Comparison of ENCODE assay signal across 12 mouse cellular contexts in the genomic region with DNA sequence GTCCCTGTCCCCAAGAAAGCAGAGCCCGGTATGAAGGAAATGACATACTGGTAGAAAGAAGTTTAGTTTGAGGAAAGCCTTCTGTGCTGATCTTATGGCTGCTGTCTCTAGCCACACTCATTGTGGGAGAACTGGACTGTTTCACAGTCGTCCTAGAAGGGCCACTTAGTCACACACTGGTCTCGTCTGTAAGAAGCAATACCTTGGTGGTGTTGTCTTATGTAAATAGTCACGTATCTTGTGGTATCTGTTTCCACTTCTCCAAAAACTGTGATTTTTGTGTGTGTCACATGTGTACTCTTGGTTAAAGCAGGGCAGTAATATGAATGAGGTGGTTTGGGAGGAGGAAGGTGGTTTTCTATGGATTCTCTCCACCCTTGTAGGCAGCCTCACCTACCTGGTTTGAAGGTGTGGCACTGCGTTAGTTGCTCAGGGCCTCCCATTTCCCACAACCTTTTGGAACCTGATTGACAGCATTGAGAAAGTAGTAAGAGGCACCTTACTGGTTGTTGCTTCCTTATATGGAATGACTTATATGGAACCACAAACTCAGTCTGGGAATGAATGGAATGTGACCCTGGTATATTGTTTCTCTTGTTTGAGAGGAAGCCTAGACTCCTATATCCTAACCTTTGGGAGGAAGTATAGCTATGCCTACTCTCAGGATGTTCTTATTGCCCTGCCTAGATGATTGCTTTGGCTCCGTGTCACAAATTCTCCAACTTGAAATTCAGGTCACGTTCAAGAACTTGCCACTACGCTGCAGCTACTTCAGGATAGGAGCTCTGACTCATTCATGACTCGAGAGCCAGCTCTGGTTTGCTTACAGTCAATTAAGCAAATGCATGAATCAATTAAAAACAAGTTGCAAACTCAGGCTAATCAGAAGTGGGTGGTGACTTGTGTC. TPM values are rescaled to one million over a fixed set of nuclear protein-coding genes. Genes with fewer than 3 reads are reported as not detected.
A peak's percentile ranks its signal among the peaks of the same experiment; 100 is the strongest.
DNase-seq lines count a peak whose midpoint lies in the region; ATAC-seq and TF ChIP-seq lines count a peak whose summit lies in the region.
"Had no signal": no experiment of that assay in that cellular context is flagged by ENCODE, and none has a peak within 500 bp of the region (broad histone marks: within the 10 kb centered on the region; RNA-seq: fewer than 3 reads in every experiment).

No protein-coding gene starts in this region.

- no peak overlapping the region for H3K9ac ChIP-seq in stomach, postnatal 0 days (ENCODE audit: low read length)

- no peak for TF ChIP-seq CTCF in stomach, postnatal 0 days (IDR thresholded peaks at IDR 0.05; ENCODE audit: low read depth)

- peak; percentile 16 to 20 for DNase-seq in frontal cortex, postnatal 36 days (ENCODE audit: low spot score in 2 of 2)
- no peak for DNase-seq in frontal cortex, postnatal 14 days (ENCODE audit: low spot score in 2 of 2)
- DNase-seq in right cerebral cortex, adult 2 months (ENCODE audit: low spot score in 2 of 2): peak; percentile 29 to 49
- DNase-seq in right cerebral cortex, postnatal 14 days: no peak
- peak; percentile 18 to 44 for DNase-seq in left cerebral cortex, postnatal 14 days (ENCODE audit: low spot score in 2 of 2)
- DNase-seq in stomach, postnatal 0 days (ENCODE audit: low spot score): no peak
- DNase-seq in cerebellum, adult 9-11 months: no peak
- DNase-seq: adrenal gland, postnatal 25 days; cerebellum, postnatal 36 days; thymus, adult 2 months had no signal

- H3K9me3 ChIP-seq in stomach, postnatal 0 days (ENCODE audit: control insufficient read depth, low read length): no peaks in the 10 kb centered on the region

- H3K27ac ChIP-seq in stomach, postnatal 0 days (replicated peaks): no peak overlapping the region; the same call in 1 of the 2 replicates

- no peaks in the 10 kb centered on the region for H3K36me3 ChIP-seq in stomach, postnatal 0 days (ENCODE audit: control insufficient read depth, insufficient read depth, low read length)

- no peaks in the 10 kb centered on the region for H3K4me1 ChIP-seq in stomach, postnatal 0 days (replicated peaks; ENCODE audit: control insufficient read depth, insufficient read depth)

- peak; percentile 69 for TF ChIP-seq EP300 in stomach, postnatal 0 days (optimal IDR thresholded peaks at IDR 0.05)

- no peak overlapping the region for H3K4me3 ChIP-seq in stomach, postnatal 0 days (ENCODE audit: low read depth, low read length)

- H3K27me3 ChIP-seq in stomach, postnatal 0 days (ENCODE audit: control insufficient read depth, insufficient read depth, low read length): no peaks in the 10 kb centered on the region
- H3K27me3 ChIP-seq: CH12.LX had no signal

- intact Hi-C loops in left cerebral cortex, postnatal 14 days (cut with DNase I): no loop called here

- no peak overlapping the region for H3K4me2 ChIP-seq in stomach, postnatal 0 days (replicated peaks; ENCODE audit: low read depth)

- peak; percentile 47; the same call in 1 of the 2 replicates for ATAC-seq in stomach, postnatal 0 days (ENCODE audit: low FRiP score, low TSS enrichment)
- no peak for ATAC-seq in erythroid progenitor cell, adult 5-6 weeks (replicated peaks; ENCODE audit: low FRiP score, poor library complexity, severe bottlenecking)

- 55% methylated on average over 9 of the region's 9 CpGs for WGBS in stomach, postnatal 0 days

RNA-seq across cellular contexts. Expression of a gene that starts 28.2 kb away (rescaled TPM):
- total RNA-seq in left cerebral cortex, postnatal 14 days (2021): 1 to 10 TPM; 2.4 to 3.4 TPM
- 20.2 and 20.4 TPM in 2 replicates for polyA plus RNA-seq in stomach, postnatal 0 days (2015; fragmentation: Nextera tagmentation; extraction: Ambion mirVana)
- 1.8 and 18.9 TPM in 2 replicates for total RNA-seq in erythroid progenitor cell, adult 5-6 weeks (2015; ENCODE audit: low replicate concordance)
- 4.4 and 5.9 TPM in 2 replicates for total RNA-seq in erythroid progenitor cell, adult 5-6 weeks (2017; ENCODE audit: low replicate concordance)

Comparison
In these comparisons a context has a peak if more than half of its experiments do, and no peak if none do; other contexts are left out.
1. DNase-seq: peak in frontal cortex, postnatal 36 days (2 of 2), right cerebral cortex, adult 2 months (2 of 2) and left cerebral cortex, postnatal 14 days (2 of 2); none in frontal cortex, postnatal 14 days (0 of 2), right cerebral cortex, postnatal 14 days (single experiment), stomach, postnatal 0 days (single experiment) and cerebellum, adult 9-11 months (single experiment).